18 mouse cellular contexts compared by ENCODE assay signal in the genomic region with DNA sequence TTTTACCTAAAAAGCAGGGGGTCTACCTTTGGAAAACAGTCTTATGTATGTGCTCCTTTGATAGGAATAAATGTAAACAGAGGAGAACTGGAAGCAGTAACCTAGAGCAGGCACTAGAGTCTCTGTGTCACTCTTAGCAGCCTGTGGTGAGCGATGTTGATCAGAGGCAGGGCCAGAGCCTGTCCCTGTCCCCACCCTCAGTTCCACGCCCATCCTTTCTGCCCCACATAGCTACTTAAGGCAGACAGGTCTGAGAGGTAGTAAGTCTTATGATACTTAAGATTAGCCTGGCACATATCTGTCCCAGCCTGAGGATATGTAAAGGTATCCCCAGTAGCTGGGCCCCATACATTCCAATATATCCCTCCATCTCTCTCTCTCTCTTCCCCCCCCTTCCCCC. TPM values are rescaled to one million over a fixed set of nuclear protein-coding genes. Genes with fewer than 3 reads are reported as not detected.
DNase-seq lines count a peak whose midpoint lies in the region; ATAC-seq and TF ChIP-seq lines count a peak whose summit lies in the region.
"Had no signal": no experiment of that assay in that cellular context is flagged by ENCODE, and none has a peak within 500 bp of the region (broad histone marks: within the 10 kb centered on the region; RNA-seq: fewer than 3 reads in every experiment).

No protein-coding gene starts in this region.

- no peak for ATAC-seq in forebrain, embryonic 15.5 days (replicated peaks)
- ATAC-seq in forebrain, embryonic 16.5 days: no peak
- ATAC-seq in kidney, postnatal 0 days (replicated peaks; ENCODE audit: low FRiP score, low read depth): no peak
- 0 out of 2 replicates have a peak, but pooled peaks have one; percentile 16 for ATAC-seq in liver, embryonic 13.5 days (ENCODE audit: low read depth)
- ATAC-seq: intestine, embryonic 15.5 days; Patski had no signal

- no peaks in the 10 kb centered on the region for H3K36me3 ChIP-seq in forebrain, embryonic 15.5 days
- no peaks in the 10 kb centered on the region; the same call in 1 of the 2 replicates for H3K36me3 ChIP-seq in forebrain, embryonic 16.5 days (ENCODE audit: control insufficient read depth, insufficient read depth)
- no peaks in the 10 kb centered on the region for H3K36me3 ChIP-seq in kidney, postnatal 0 days (ENCODE audit: insufficient read depth, low read length)
- no peaks in the 10 kb centered on the region for H3K36me3 ChIP-seq in liver, embryonic 13.5 days
- H3K36me3 ChIP-seq: intestine, embryonic 15.5 days; limb, embryonic 10.5 days had no signal

- 78% methylated on average over 2 of the region's 2 CpGs for WGBS in forebrain, embryonic 15.5 days
- 63% methylated on average over 2 of the region's 2 CpGs for whole genome bisulfite sequencing in forebrain, embryonic 16.5 days
- 56% methylated on average over 2 of the region's 2 CpGs for WGBS in kidney, postnatal 0 days
- 32% methylated on average over 2 of the region's 2 CpGs for WGBS in liver, embryonic 13.5 days (ENCODE audit: insufficient replicate concordance)

- peaks cover 34% of the 10 kb centered on the region for H3K4me1 ChIP-seq in forebrain, embryonic 15.5 days
- H3K4me1 ChIP-seq in forebrain, embryonic 16.5 days (replicated peaks; ENCODE audit: control insufficient read depth, insufficient read depth, low read length): peaks cover 22% of the 10 kb centered on the region
- H3K4me1 ChIP-seq in kidney, postnatal 0 days (replicated peaks; ENCODE audit: insufficient read depth, low read length): no peaks in the 10 kb centered on the region
- H3K4me1 ChIP-seq in liver, embryonic 13.5 days (replicated peaks): peaks cover 35% of the 10 kb centered on the region

- no peak for DNase-seq in kidney, postnatal 0 days (ENCODE audit: low spot score)
- DNase-seq in kidney, postnatal 4 days: no peak
- DNase-seq in 416B (ENCODE audit: low read depth): peak; percentile 45
- peak; percentile 7 for DNase-seq in liver, embryonic 13.5 days
- no peak for DNase-seq in cerebellum, adult 9-10 months
- DNase-seq in heart, adult 18-20 months: no peak
- DNase-seq: cerebellum, postnatal 25 days; heart, adult 2 months; kidney, postnatal 10 days; lung, adult 18-20 months; lung, postnatal 4 days; right cerebral cortex, postnatal 25 days had no signal

- H3K4me2 ChIP-seq in forebrain, embryonic 15.5 days (replicated peaks): no peak overlapping the region
- H3K4me2 ChIP-seq in forebrain, embryonic 16.5 days (ENCODE audit: low read length): no peak overlapping the region
- H3K4me2 ChIP-seq in kidney, postnatal 0 days (ENCODE audit: low read length): no peak overlapping the region
- no peak overlapping the region for H3K4me2 ChIP-seq in liver, embryonic 13.5 days
- H3K4me2 ChIP-seq: intestine, embryonic 15.5 days had no signal

- no peaks in the 10 kb centered on the region for H3K27me3 ChIP-seq in forebrain, embryonic 15.5 days
- H3K27me3 ChIP-seq in forebrain, embryonic 16.5 days (replicated peaks; ENCODE audit: control insufficient read depth, insufficient read depth, low read length): no peaks in the 10 kb centered on the region
- H3K27me3 ChIP-seq in kidney, postnatal 0 days (ENCODE audit: insufficient read depth, low read length): no peaks in the 10 kb centered on the region
- no peaks in the 10 kb centered on the region for H3K27me3 ChIP-seq in liver, embryonic 13.5 days
- H3K27me3 ChIP-seq: intestine, embryonic 15.5 days; Patski had no signal

- TF ChIP-seq CTCF in kidney, postnatal 0 days (IDR thresholded peaks at IDR 0.05; ENCODE audit: low read depth): no peak

- 0 out of 2 replicates have a peak overlapping the region, but pooled peaks have one; percentile 4 for H3K9ac ChIP-seq in forebrain, embryonic 15.5 days (replicated peaks)
- no peak overlapping the region for H3K9ac ChIP-seq in forebrain, embryonic 16.5 days (replicated peaks; ENCODE audit: low read depth, low read length)
- 0 out of 2 replicates have a peak overlapping the region, but pooled peaks have one; percentile 3 for H3K9ac ChIP-seq in kidney, postnatal 0 days (ENCODE audit: low read depth, low read length)
- H3K9ac ChIP-seq in liver, embryonic 13.5 days: no peak overlapping the region
- H3K9ac ChIP-seq: intestine, embryonic 15.5 days had no signal

- H3K27ac ChIP-seq in forebrain, embryonic 15.5 days (replicated peaks): no peak overlapping the region
- H3K27ac ChIP-seq in forebrain, embryonic 16.5 days (ENCODE audit: low read length): no peak overlapping the region
- H3K27ac ChIP-seq in kidney, postnatal 0 days: no peak overlapping the region
- no peak overlapping the region for H3K27ac ChIP-seq in liver, embryonic 13.5 days
- H3K27ac ChIP-seq: heart, adult 2 months; intestine, embryonic 15.5 days; limb, embryonic 10.5 days had no signal

- H3K4me3 ChIP-seq in forebrain, embryonic 15.5 days: no peak overlapping the region
- H3K4me3 ChIP-seq in forebrain, embryonic 16.5 days (replicated peaks; ENCODE audit: low read length): no peak overlapping the region
- no peak overlapping the region for H3K4me3 ChIP-seq in kidney, postnatal 0 days (replicated peaks; ENCODE audit: low read depth, low read length)
- no peak overlapping the region for H3K4me3 ChIP-seq in liver, embryonic 13.5 days (replicated peaks)
- H3K4me3 ChIP-seq: erythroblast, embryonic 14.5 days; heart, adult 2 months; intestine, embryonic 15.5 days; limb, embryonic 10.5 days had no signal

- no peaks in the 10 kb centered on the region for H3K9me3 ChIP-seq in forebrain, embryonic 15.5 days
- no peaks in the 10 kb centered on the region for H3K9me3 ChIP-seq in forebrain, embryonic 16.5 days (ENCODE audit: control insufficient read depth, low read length)
- H3K9me3 ChIP-seq in kidney, postnatal 0 days (replicated peaks; ENCODE audit: low read length): no peaks in the 10 kb centered on the region
- no peaks in the 10 kb centered on the region for H3K9me3 ChIP-seq in liver, embryonic 13.5 days (replicated peaks)
- H3K9me3 ChIP-seq: intestine, embryonic 15.5 days; limb, embryonic 10.5 days had no signal

RNA-seq across cellular contexts. Expression of gene Tmem170b, which starts 2.9 kb away (rescaled TPM):
- 43.4 and 46.0 TPM in 2 replicates for polyA plus RNA-seq in forebrain, embryonic 15.5 days (2015; fragmentation: Nextera tagmentation; extraction: Ambion mirVana)
- polyA plus RNA-seq in forebrain, embryonic 16.5 days (2015; fragmentation: Nextera tagmentation; extraction: Ambion mirVana): 50.8 and 53.1 TPM in 2 replicates
- 6.8 and 7.0 TPM in 2 replicates for polyA plus RNA-seq in kidney, postnatal 0 days (2015; fragmentation: Nextera tagmentation; extraction: Ambion mirVana)
- 4.5 and 5.9 TPM in 2 replicates for polyA plus RNA-seq in liver, embryonic 13.5 days (2015; fragmentation: Nextera tagmentation; extraction: Ambion mirVana)
- total RNA-seq in heart, adult 18-20 months (2021): 10 to 100 TPM; 23.1 to 24.9 TPM

Comparison
In these comparisons a context has a peak if more than half of its experiments do, and no peak if none do; other contexts are left out.
1. H3K9ac ChIP-seq: peak in forebrain, embryonic 15.5 days (single experiment) and kidney, postnatal 0 days (single experiment); none in forebrain, embryonic 16.5 days (single experiment) and liver, embryonic 13.5 days (single experiment).
2. DNase-seq: peak in 416B (single experiment) and liver, embryonic 13.5 days (single experiment); none in kidney, postnatal 0 days (single experiment), kidney, postnatal 4 days (0 of 2), cerebellum, adult 9-10 months (single experiment) and heart, adult 18-20 months (0 of 2).